Mouse (Mus musculus): Measurements from ENCODE around the gene Mdp1.

DNA sequence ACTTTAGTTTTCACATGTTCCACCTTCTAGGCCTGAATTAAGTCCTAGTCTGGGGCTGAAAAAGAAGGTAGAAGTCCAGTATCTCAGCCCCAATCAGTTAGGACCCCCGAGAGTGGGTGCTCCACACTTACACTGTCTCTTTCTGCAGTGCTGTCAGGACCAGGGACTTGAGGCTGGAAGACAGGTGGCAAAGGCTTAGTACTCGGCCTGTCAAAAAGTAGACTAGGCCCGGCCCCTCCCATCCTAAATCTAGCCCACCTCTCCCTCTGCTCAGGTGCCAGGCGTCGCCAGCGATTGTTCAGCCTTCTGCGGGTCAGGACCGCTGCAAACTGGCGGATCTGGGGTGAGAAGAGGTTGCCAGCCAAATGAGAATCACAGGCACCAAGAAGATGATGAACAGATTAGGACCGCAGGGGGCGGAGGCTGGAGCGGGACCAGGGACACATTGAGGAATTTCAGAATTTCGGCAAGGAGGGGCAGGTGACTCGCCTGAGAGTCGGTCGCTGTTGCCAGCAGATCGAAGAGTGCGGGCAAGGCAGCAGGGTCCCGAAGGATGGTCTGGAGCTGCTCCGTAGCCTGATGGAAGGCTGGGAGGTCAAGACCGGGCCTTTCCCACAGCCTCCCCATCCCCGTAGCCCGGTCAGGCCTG is 25.3 kb downstream of the Mdp1 start:
- no peak for TF ChIP-seq CTCF (IDR thresholded peaks at IDR 0.05; ENCODE audit: low read depth, low read length)
- TF ChIP-seq POLR2A (IDR thresholded peaks at IDR 0.05; ENCODE audit: extremely low read depth, insufficient read depth, low read length) = no peak

All from liver, adult 2 months (tissue).